Mouse (Mus musculus) spleen, adult 2 months (tissue): ENCODE data around the gene Ccdc141.

Experiments
- CTCF ChIP-seq: fragments of 200-500 bp; IDR thresholded peaks from 2 replicates; pipeline ENCODE4 v1.5.1; 2011; ENCODE audit warnings: mild to moderate bottlenecking, inconsistent platforms; ENCODE audit not compliant: insufficient read depth, insufficient read length, insufficient replicate concordance; ENCODE audit errors: extremely low read depth
- POLR2A ChIP-seq: fragments of 200-500 bp; IDR thresholded peaks from 2 replicates; pipeline ENCODE4 v1.6.1; 2011; ENCODE audit warnings: low read depth, low read length, inconsistent platforms

- TF ChIP-seq CTCF (no peak), POLR2A (no peak)
Observed at GRCm38 (mm10) chr2:77143536-77143935, 26.9 kb downstream of the Ccdc141 start.
